Mouse (Mus musculus) ES-Bruce4 (cell line): ENCODE measurements around the gene Ucma.

ENCODE experiments used
- CTCF ChIP-seq: IDR thresholded peaks from one replicate; pipeline ENCODE4 v1.8.1; 2011; ENCODE audit warnings: low read depth, low read length
- EP300 ChIP-seq: IDR thresholded peaks from 2 replicates; pipeline ENCODE4 v1.6.1; 2011; ENCODE audit warnings: low read depth, low read length; ENCODE audit not compliant: insufficient read depth
- POLR2A ChIP-seq: IDR thresholded peaks from one replicate; pipeline ENCODE4 v1.8.1; 2011; ENCODE audit warnings: low read length; ENCODE audit not compliant: insufficient read depth

DNA sequence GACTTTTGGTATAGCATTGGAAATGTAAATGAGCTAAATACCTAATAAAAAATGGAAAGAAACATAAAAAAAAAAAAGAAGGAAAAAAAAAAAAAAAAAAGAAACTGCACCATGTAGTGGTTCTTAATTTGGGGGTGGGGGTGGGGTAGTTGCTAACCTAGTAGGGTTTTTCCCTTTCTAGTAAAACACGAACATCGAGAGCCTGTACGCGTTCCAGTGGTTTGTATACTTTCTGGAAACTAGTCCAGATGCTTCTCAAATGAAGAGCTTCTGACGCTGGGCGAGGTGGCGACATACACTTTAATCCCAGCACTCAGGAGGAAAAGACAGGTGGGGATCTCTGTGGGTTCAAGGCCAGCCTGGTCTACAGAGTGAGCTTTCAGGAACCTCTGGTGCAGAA is 41.0 kb downstream of the Ucma start:
- no peak for TF ChIP-seq EP300
- TF ChIP-seq POLR2A = no peak
- no peak for TF ChIP-seq CTCF
